Mouse (Mus musculus) heart, embryonic 11.5 days (tissue): ENCODE data around the gene C4bp. TPM values are rescaled to one million over a fixed set of nuclear protein-coding genes. Genes with fewer than 3 reads are reported as not detected.

Source experiments
- ATAC-seq: fragments of 200-750 bp; cut with Nextera tagmentation; replicated peaks from 2 replicates; pipeline ENCODE4 v1.8.0; 2017; ENCODE audit warnings: moderate library complexity; ENCODE audit not compliant: insufficient number of reproducible peaks, low FRiP score, low TSS enrichment
- H3K27ac ChIP-seq: fragments of 300-500 bp; sonication (generic); 2 replicates; pipeline ENCODE4 v1.5.1; 2014; ENCODE audit warnings: mild to moderate bottlenecking, low read depth, low read length
- H3K27me3 ChIP-seq: fragments of 300-500 bp; sonication (generic); 2 replicates; pipeline ENCODE4 v1.6.1; 2014; ENCODE audit warnings: mild to moderate bottlenecking, low read length, mixed read lengths; ENCODE audit not compliant: control insufficient read depth, insufficient read depth
- H3K36me3 ChIP-seq: fragments of 300-500 bp; sonication (generic); 2 replicates; pipeline ENCODE4 v1.6.1; 2014; ENCODE audit warnings: mild to moderate bottlenecking, low read length, moderate library complexity, mixed read lengths; ENCODE audit not compliant: control insufficient read depth, insufficient read depth
- H3K4me1 ChIP-seq: fragments of 300-500 bp; sonication (generic); 2 replicates; pipeline ENCODE4 v1.6.1; 2014; ENCODE audit warnings: low read length; ENCODE audit not compliant: control insufficient read depth, insufficient read depth
- H3K4me2 ChIP-seq: fragments of 300-500 bp; sonication (generic); 2 replicates; pipeline ENCODE4 v1.6.1; 2014; ENCODE audit warnings: mild to moderate bottlenecking, moderate library complexity
- H3K4me3 ChIP-seq: fragments of 300-500 bp; sonication (generic); 2 replicates; pipeline ENCODE4 v1.5.1; 2014; ENCODE audit warnings: low read depth, low read length
- H3K9ac ChIP-seq: fragments of 300-500 bp; sonication (generic); 2 replicates; pipeline ENCODE4 v1.6.1; 2014; ENCODE audit warnings: mild to moderate bottlenecking, low read depth, low read length, moderate library complexity
- H3K9me3 ChIP-seq: fragments of 300-500 bp; sonication (generic); replicated peaks from 2 replicates; pipeline ENCODE4 v1.6.1; 2016; ENCODE audit warnings: low read length; ENCODE audit not compliant: control insufficient read depth
- WGBS: fragments of 180-500 bp; shearing (Covaris S2); extraction: QIAGEN DNeasy Blood & Tissue Kit; methylation state at CpG from one replicate; pipeline ENCODE4 v1.1.7; 2014; ENCODE audit not compliant: insufficient replicate concordance; 5-methylcytosine and 5-hydroxymethylcytosine counted together
- polyA plus RNA-seq: library from polyadenylated mRNA; unstranded; fragments of >200 nt; fragmentation: Nextera tagmentation; extraction: Ambion mirVana; gene quantifications from 2 replicates; pipeline ENCODE4 v1.2.1, GENCODE M21; 2014

C4bp gene
- not detected in 2 replicates for polyA plus RNA-seq

DNA sequence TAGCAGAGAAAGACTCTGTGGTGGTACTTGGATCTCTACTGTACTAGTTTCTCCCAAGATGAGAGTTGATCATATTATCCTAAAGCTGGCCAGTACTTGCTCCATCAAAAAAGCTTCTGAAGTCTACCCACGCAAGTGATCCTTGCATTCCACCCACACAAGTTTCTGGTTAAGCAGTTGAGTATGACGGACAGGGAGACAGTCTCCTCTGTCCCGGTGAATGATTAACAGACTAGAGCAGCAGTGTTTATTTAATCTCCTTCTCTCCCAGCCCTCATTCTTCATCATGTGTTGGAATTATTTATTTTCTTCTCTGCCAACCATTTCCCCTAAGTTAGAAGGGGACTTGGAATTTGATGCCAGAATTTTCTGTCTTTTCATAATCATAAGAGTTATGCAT, at the start of gene C4bp:
C4bp (minus strand) TSS at position 179 of the 400 bp plus-strand sequence.
- H3K4me2 ChIP-seq = no peak within 1 kb of the TSS
- H3K4me1 ChIP-seq = no peaks in the 10 kb centered on the region
- H3K4me3 ChIP-seq = no peak within 1 kb of the TSS
- no peak within 1 kb of the TSS for H3K9ac ChIP-seq
- 75% methylated on average over 3 of the region's 3 CpGs for WGBS
- H3K36me3 ChIP-seq = no peaks in the 10 kb centered on the region
- H3K9me3 ChIP-seq = no peaks in the 10 kb centered on the region
- no peak within 1 kb of the TSS for H3K27ac ChIP-seq
- no peaks in the 10 kb centered on the region for H3K27me3 ChIP-seq
- ATAC-seq = no peak

DNA sequence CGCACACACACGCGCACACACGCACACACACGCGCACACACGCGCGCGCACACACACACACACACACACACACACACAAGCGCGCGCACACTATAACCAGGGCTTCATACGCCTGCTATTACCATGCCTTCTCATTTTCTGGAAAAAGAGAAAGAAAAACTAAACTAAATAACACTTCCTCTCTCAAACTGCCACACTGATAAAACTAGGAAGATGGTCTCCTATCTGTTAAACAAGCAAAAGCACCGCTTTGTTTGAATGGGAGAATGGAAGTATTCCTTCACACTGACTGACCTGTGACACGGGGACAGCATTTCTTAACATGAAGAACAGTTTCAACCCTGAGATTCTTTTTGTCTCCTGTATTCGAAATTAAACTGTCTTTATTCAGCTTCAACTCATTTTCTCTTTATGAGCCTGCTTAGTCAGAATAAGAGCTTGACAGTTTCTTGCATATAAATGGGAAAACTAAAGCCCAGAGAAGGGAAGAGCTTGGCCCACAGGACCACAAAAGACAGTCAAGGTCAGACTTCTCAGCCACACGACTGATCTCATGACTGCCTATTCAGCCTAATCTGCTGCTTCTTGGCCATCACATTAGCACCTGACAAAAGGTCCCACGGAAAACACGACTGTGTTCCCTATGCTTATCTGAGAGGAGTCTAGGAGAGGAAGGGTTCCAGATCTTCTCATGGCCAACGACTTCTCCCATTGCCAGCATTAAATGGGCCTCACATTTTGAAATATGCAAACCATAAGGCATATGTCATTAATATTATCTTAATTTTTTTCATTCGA, 49.0 kb upstream of the C4bp start:
- H3K4me1 ChIP-seq = peaks cover 3% of the 10 kb centered on the region; the same call in 1 of the 2 replicates
- no peak for ATAC-seq
- no peak overlapping the region for H3K9ac ChIP-seq
- no peaks in the 10 kb centered on the region for H3K9me3 ChIP-seq
- no peak overlapping the region for H3K27ac ChIP-seq
- WGBS = 82% methylated on average over 22 of the region's 22 CpGs
- no peaks in the 10 kb centered on the region; the same call in 1 of the 2 replicates for H3K27me3 ChIP-seq
- H3K4me2 ChIP-seq = no peak overlapping the region
- no peak overlapping the region for H3K4me3 ChIP-seq
- 0 out of 2 replicates have a peak, but pooled peaks cover 5% of the 10 kb centered on the region for H3K36me3 ChIP-seq

DNA sequence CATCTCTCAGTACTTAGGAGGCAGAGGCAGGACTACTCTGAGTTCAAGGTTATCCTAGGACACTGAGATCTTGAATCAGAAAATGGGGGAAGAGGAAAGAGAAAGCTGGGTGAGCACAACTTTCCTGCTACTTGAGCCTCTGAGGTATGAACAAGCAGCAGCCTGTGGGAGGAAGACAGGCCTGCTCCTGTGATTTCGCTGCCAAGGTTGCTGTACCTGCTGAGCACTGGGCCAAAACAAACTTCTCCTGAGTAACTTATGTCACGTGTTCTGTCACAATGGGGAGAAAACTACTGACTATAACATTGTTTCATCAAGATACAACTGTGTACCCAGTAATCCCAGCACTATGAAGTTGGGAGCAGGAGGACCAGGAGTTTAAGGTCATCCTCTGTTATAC, 42.2 kb upstream of the C4bp start:
- no peaks in the 10 kb centered on the region for H3K9me3 ChIP-seq
- no peak overlapping the region for H3K27ac ChIP-seq
- no peak overlapping the region for H3K4me2 ChIP-seq
- H3K27me3 ChIP-seq = no peaks in the 10 kb centered on the region
- no peak overlapping the region for H3K4me3 ChIP-seq
- H3K36me3 ChIP-seq = peaks cover 15% of the 10 kb centered on the region
- H3K4me1 ChIP-seq = no peaks in the 10 kb centered on the region
- no peak for ATAC-seq
- H3K9ac ChIP-seq = no peak overlapping the region
- 80% methylated on average over 2 of the region's 2 CpGs for WGBS

DNA sequence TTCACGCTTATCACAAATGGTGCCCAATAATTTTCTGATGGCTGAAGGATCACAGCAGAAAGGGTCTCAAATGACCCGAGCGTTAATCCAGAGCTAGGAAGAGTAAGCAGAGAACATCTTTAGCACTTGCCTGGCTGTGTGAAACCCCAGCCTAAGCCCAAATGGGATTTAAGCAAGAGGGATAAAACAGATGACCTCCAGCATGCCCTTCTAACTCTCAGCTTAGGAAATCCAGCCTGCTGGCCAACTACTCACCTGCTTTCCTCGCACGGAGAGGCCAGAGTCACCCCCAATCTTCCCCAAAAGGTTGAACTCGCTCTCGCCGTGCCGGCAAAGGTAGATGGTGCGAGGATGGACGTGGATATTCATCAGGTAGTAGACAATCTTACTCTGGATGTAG, 40.5 kb upstream of the C4bp start:
- 94% methylated on average over 11 of the region's 11 CpGs for WGBS
- Histone ChIP-seq H3K9ac (no peak overlapping the region), H3K9me3 (no peaks in the 10 kb centered on the region), H3K36me3 (peaks cover 18% of the 10 kb centered on the region), H3K27ac (no peak overlapping the region), H3K4me2 (no peak overlapping the region), H3K4me1 (no peaks in the 10 kb centered on the region), H3K4me3 (no peak overlapping the region), H3K27me3 (no peaks in the 10 kb centered on the region)
- no peak for ATAC-seq

DNA sequence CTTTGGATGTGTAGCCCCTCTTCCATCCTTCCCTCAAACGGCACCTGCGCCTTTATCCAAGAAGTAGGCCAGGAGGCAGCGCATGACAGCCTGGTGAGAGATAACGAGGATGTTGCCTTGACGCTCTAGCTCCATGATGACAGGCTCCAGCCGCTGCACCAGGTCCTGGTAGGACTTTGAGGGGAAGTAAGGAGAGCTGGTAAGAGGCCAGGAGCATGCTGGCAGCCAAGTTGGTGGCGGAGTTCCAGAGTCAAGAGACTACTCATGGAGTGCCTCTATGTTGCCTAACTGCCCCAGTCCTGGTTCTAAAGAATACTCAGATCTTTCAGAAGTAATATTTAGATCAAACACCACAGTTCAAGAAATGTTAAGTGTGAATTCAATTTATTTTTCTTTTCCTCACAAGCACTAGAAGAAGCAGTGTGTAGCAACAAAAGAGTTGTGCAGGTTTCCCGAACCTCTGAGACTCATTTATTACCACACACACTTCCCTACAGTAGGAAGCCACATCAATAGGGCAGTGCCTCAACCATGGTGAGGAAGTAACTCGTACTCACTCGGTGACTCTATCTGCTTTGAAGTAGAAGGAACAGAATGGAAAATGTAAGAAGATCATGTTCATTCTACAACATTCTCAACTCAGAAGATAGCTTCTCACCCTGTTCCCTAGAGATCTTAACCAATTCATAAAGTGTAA, 38.7 kb upstream of the C4bp start:
- H3K36me3 ChIP-seq = peaks cover 13% of the 10 kb centered on the region
- no peak for ATAC-seq
- no peaks in the 10 kb centered on the region for H3K4me1 ChIP-seq
- no peak overlapping the region for H3K4me3 ChIP-seq
- no peak overlapping the region for H3K27ac ChIP-seq
- no peak overlapping the region for H3K4me2 ChIP-seq
- no peak overlapping the region for H3K9ac ChIP-seq
- 86% methylated on average over 10 of the region's 10 CpGs for WGBS
- H3K27me3 ChIP-seq = no peaks in the 10 kb centered on the region
- no peaks in the 10 kb centered on the region for H3K9me3 ChIP-seq

DNA sequence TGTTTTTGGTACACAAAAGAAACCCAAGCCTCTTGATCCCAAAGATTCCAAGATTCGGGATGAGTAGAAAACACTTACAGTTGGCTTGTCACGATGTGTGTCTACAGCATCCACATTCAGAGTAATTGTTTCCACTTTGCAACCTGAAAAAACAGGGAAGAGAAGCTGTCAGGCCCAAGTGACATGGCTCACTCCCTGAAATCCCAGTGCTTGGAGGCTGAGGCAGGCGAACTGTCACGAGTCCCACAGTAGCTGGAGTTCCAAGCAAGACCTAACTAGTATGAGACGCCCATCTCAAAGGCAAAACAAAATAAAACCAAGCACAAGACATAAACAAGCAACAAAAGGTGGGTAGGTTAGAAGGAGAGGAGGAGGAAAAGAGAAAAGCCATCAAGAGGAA, 37.2 kb upstream of the C4bp start:
- Histone ChIP-seq H3K9ac (no peak overlapping the region), H3K27ac (no peak overlapping the region), H3K4me2 (no peak overlapping the region), H3K27me3 (no peaks in the 10 kb centered on the region), H3K4me1 (no peaks in the 10 kb centered on the region), H3K9me3 (no peaks in the 10 kb centered on the region), H3K36me3 (peaks cover 13% of the 10 kb centered on the region), H3K4me3 (no peak overlapping the region)
- ATAC-seq = no peak
- 87% methylated on average over 5 of the region's 5 CpGs for WGBS

DNA sequence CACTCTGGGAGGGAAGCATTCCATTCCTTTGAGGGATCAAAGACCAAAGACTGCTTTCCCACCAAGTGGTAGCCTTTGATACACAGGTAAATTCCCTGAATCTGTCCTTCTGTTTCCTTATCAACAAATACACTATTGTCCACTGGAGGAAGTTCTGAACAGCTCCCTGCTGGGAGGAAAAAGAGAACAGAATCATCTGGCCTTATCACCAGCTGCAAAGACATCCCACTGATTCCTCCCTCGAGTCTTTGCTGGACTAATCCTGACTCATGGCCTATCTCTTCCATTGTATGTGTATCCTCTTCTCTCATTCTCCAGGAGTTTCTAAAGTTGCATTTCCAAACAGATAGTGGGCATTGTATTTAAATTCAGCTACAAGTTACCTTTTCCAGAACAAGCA, 22.5 kb upstream of the C4bp start:
- Histone ChIP-seq H3K36me3 (no peaks in the 10 kb centered on the region), H3K27ac (no peak overlapping the region), H3K27me3 (no peaks in the 10 kb centered on the region), H3K4me1 (no peaks in the 10 kb centered on the region), H3K9ac (no peak overlapping the region), H3K4me3 (no peak overlapping the region), H3K9me3 (no peaks in the 10 kb centered on the region), H3K4me2 (no peak overlapping the region)
- ATAC-seq = no peak
- 19% methylated on average over 1 of the region's 1 CpGs for WGBS

DNA sequence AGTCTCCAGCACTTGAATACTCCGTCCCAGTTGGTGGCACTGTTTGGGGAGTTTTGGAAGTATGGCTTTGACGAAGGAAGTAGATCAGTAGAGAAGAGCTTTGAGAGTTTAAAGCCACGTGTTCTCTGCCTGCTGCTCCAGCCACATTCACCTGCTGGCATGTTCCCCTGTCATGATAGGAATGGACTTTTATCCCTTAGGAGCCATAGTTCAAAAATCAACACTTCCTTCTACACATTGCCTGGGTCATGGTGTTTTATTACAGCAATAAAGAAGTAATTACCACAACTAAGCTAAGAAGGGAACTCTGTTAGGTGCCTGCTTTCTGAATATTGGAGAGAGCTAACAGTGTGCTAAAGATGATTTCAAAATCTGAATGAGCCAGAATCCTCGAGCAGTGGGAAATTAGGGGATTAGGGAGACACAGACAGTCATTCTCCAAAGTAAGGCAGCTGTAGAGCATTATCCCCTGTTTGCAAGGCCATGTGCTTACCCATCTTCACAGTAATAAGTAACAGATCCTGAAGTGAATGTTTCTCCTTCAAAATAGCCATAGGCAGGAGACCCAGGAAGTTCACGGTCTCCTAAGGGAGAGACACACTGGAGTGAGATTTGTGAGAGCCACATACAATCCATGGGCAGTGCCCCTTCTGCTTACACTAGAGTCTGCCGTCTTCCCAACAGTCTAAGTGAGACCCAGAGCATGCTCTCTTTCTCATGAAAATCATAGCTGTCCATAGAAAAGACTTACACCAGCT, 20.4 kb upstream of the C4bp start:
- no peak overlapping the region for H3K4me2 ChIP-seq
- no peaks in the 10 kb centered on the region for H3K9me3 ChIP-seq
- WGBS = 79% methylated on average over 6 of the region's 6 CpGs
- no peak overlapping the region for H3K4me3 ChIP-seq
- no peak overlapping the region for H3K9ac ChIP-seq
- no peak for ATAC-seq
- no peak overlapping the region for H3K27ac ChIP-seq
- no peaks in the 10 kb centered on the region for H3K27me3 ChIP-seq
- H3K4me1 ChIP-seq = no peaks in the 10 kb centered on the region
- H3K36me3 ChIP-seq = no peaks in the 10 kb centered on the region
